Mouse (Mus musculus): ENCODE results near the gene Lin7b. TPM values are rescaled to one million over a fixed set of nuclear protein-coding genes. Genes with fewer than 3 reads are reported as not detected.
A peak's percentile ranks its signal among the peaks of the same experiment; 100 is the strongest.

Lin7b gene
- polyA plus RNA-seq, 1 experiment, result 0.90 TPM

DNA sequence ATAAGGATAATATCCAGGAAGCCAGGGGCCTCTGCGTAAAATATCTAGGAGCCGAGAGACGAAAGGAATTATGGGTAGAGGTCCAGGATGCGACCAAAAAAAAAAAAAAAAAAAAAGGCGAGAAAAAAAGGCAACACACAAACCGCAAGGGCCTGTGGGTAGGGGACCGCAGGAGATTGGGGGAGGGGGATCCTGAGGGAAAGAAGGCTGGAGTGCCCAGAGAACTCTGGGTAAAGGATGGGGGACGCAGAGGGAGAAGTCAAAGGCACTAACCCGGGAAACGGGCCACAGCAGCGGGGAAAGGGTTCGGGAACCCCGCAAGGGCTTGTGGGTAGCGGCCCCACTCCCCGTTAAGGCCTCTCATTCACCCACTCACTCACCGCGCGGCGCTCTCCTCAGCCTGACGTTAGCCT, 24.8 kb upstream of the Lin7b start:
- no peaks in the 10 kb centered on the region for H3K27me3 ChIP-seq (ENCODE audit: control insufficient read depth, insufficient read depth, low read length)
- WGBS, result under 1% methylated on average over 20 of the region's 20 CpGs
- peaks cover 9% of the 10 kb centered on the region; the same call in 1 of the 2 replicates for H3K4me1 ChIP-seq (ENCODE audit: control insufficient read depth, insufficient read depth, insufficient read length)
- peak overlapping the region; percentile 87 for H3K27ac ChIP-seq (ENCODE audit: insufficient read depth, low read length)
- peak overlapping the region; percentile 85 for H3K4me3 ChIP-seq (ENCODE audit: extremely low read depth, insufficient read depth, insufficient read length)
- H3K36me3 ChIP-seq (ENCODE audit: control insufficient read depth, insufficient read depth, low read length), result peaks cover 20% of the 10 kb centered on the region
- no peak for TF ChIP-seq CTCF (IDR thresholded peaks at IDR 0.05; ENCODE audit: extremely low read depth, insufficient read depth, insufficient read length, insufficient replicate concordance)
- no peak for TF ChIP-seq POLR2A (IDR thresholded peaks at IDR 0.05; ENCODE audit: low read depth, low read length)
- DNase-seq (ENCODE audit: low read depth in 1 of 2, low spot score in 2 of 2), result no peak

DNA sequence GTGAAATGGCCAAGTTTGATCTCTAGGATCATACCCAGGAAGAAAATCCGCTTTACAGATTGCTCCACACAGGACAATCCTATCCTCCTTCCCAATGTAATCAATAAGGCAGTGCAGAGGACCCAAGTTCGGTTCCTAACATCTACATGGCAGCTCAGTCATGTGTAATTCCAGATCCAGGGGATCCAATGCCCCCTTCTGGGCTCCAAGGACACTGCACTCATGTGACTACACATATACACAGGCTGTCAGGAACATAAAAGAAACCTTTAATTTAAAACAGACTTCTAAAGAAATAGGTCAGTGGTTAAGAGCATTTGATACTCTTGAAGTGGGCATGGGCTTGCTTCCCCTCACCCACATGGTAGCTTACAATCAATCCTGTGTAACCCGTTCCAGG, 15.7 kb upstream of the Lin7b start:
- no peak for DNase-seq (ENCODE audit: low read depth in 1 of 2, low spot score in 2 of 2)
- H3K4me1 ChIP-seq (ENCODE audit: control insufficient read depth, insufficient read depth, insufficient read length), result no peaks in the 10 kb centered on the region
- WGBS, result 97% methylated on average over 3 of the region's 3 CpGs
- H3K27ac ChIP-seq (ENCODE audit: insufficient read depth, low read length), result no peak overlapping the region
- TF ChIP-seq CTCF (IDR thresholded peaks at IDR 0.05; ENCODE audit: extremely low read depth, insufficient read depth, insufficient read length, insufficient replicate concordance), result no peak
- TF ChIP-seq POLR2A (IDR thresholded peaks at IDR 0.05; ENCODE audit: low read depth, low read length), result no peak
- H3K36me3 ChIP-seq (ENCODE audit: control insufficient read depth, insufficient read depth, low read length), result peaks cover 56% of the 10 kb centered on the region
- H3K27me3 ChIP-seq (ENCODE audit: control insufficient read depth, insufficient read depth, low read length), result no peaks in the 10 kb centered on the region
- H3K4me3 ChIP-seq (ENCODE audit: extremely low read depth, insufficient read depth, insufficient read length), result no peak overlapping the region

- no peak overlapping the region for H3K4me3 ChIP-seq (ENCODE audit: extremely low read depth, insufficient read depth, insufficient read length)
- H3K4me1 ChIP-seq (ENCODE audit: control insufficient read depth, insufficient read depth, insufficient read length), result no peaks in the 10 kb centered on the region
- no peak overlapping the region for H3K27ac ChIP-seq (ENCODE audit: insufficient read depth, low read length)
- WGBS, result 94% methylated on average over 1 of the region's 1 CpGs
- H3K36me3 ChIP-seq (ENCODE audit: control insufficient read depth, insufficient read depth, low read length), result peaks cover 36% of the 10 kb centered on the region
- TF ChIP-seq POLR2A (IDR thresholded peaks at IDR 0.05; ENCODE audit: low read depth, low read length) (no peak), CTCF (IDR thresholded peaks at IDR 0.05; ENCODE audit: extremely low read depth, insufficient read depth, insufficient read length, insufficient replicate concordance) (no peak)
- no peaks in the 10 kb centered on the region for H3K27me3 ChIP-seq (ENCODE audit: control insufficient read depth, insufficient read depth, low read length)
- DNase-seq (ENCODE audit: low read depth in 1 of 2, low spot score in 2 of 2), result no peak
Observed at GRCm38 (mm10) chr7:45376057-45376456, 5.7 kb upstream of the Lin7b start.

DNA sequence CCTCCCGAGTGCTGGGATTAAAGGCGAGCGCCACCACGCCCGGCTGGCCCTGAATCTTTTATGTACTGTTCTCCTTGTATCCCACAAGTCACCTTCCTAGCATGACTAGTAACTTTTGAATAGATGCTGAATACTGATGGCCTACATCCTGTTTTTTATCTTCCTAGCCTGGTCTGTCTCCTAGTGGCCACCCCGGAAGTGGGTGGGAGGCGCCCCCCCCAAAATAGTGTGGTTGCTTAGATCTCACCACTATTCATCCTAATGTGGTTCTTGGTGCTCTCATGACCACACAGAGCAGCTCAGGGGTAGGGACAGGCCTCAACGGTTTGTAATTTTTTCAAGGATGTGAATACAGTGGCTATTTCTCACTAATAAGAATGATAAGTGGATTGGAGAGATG, 4.2 kb upstream of the Lin7b start:
- no peak for TF ChIP-seq POLR2A (IDR thresholded peaks at IDR 0.05; ENCODE audit: low read depth, low read length)
- TF ChIP-seq CTCF (IDR thresholded peaks at IDR 0.05; ENCODE audit: extremely low read depth, insufficient read depth, insufficient read length, insufficient replicate concordance), result no peak
- H3K27ac ChIP-seq (ENCODE audit: insufficient read depth, low read length), result no peak overlapping the region
- H3K27me3 ChIP-seq (ENCODE audit: control insufficient read depth, insufficient read depth, low read length), result peaks cover 4% of the 10 kb centered on the region; the same call in 1 of the 2 replicates
- DNase-seq (ENCODE audit: low read depth in 1 of 2, low spot score in 2 of 2), result no peak
- H3K4me1 ChIP-seq (ENCODE audit: control insufficient read depth, insufficient read depth, insufficient read length), result peaks cover 4% of the 10 kb centered on the region
- H3K4me3 ChIP-seq (ENCODE audit: extremely low read depth, insufficient read depth, insufficient read length), result no peak overlapping the region
- WGBS, result 80% methylated on average over 8 of the region's 8 CpGs
- peaks cover 27% of the 10 kb centered on the region for H3K36me3 ChIP-seq (ENCODE audit: control insufficient read depth, insufficient read depth, low read length)

DNA sequence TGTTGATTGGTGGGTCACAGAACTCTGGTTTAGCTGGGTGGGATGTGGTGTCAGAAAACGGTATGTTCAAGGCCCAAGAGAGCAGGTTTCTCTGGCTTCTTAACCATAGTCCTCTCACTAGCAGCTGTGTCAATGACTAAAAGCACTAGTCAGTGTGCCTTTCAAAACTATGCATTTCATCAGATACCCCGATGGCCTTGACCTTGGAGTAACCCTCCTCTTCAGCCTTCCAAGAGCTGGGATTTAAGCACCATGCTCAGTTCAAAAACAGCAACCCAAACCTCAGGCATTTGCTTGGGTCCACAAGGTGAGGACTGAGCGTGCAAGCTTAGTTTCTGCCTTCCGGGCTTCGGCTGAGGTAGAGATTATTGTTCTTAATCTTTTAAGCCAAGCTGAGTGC, 2.0 kb upstream of the Lin7b start:
- TF ChIP-seq CTCF (IDR thresholded peaks at IDR 0.05; ENCODE audit: extremely low read depth, insufficient read depth, insufficient read length, insufficient replicate concordance) (no peak), POLR2A (IDR thresholded peaks at IDR 0.05; ENCODE audit: low read depth, low read length) (no peak)
- 86% methylated on average over 5 of the region's 5 CpGs for WGBS
- H3K4me3 ChIP-seq (ENCODE audit: extremely low read depth, insufficient read depth, insufficient read length), result no peak overlapping the region
- H3K27ac ChIP-seq (ENCODE audit: insufficient read depth, low read length), result no peak overlapping the region
- DNase-seq (ENCODE audit: low read depth in 1 of 2, low spot score in 2 of 2), result no peak
- peaks cover 9% of the 10 kb centered on the region for H3K4me1 ChIP-seq (ENCODE audit: control insufficient read depth, insufficient read depth, insufficient read length)
- peaks cover 21% of the 10 kb centered on the region for H3K36me3 ChIP-seq (ENCODE audit: control insufficient read depth, insufficient read depth, low read length)
- peaks cover 4% of the 10 kb centered on the region; the same call in 1 of the 2 replicates for H3K27me3 ChIP-seq (ENCODE audit: control insufficient read depth, insufficient read depth, low read length)

DNA sequence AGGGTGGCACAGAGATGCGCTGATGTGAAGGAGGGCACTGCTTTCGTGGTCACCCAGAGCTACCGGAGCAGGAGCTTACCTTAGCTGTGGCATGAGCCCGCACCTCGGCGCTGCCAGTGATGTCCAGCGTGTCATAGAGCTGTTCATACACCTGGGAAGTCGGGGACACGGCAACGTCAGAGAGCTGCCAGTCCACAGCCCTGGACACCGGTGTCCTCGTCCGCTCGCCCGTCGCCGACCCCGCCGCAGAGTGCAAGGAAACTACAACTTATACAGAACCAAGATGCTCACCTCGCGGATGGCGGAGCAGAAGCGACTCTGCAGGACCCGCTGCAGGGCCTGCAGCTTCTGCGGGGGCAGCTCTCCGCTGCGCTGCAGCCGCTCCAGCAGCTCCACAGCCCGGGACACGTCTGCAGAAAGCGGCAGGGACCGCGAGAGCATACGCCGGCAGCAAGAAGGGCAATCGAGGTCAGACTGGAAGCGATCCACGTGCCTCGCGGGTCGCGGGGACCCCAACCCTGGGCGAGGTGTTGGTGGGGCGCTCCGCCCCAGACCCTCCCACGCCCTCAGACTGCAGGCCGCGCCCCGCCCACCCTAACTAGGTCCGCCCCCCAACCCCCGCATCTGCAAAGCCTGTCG, 428 bp downstream of the Lin7b start:
- Histone ChIP-seq H3K36me3 (ENCODE audit: control insufficient read depth, insufficient read depth, low read length) (peaks cover 1% of the 10 kb centered on the region; the same call in 1 of the 2 replicates), H3K4me3 (ENCODE audit: extremely low read depth, insufficient read depth, insufficient read length) (peak overlapping the region; percentile 48), H3K4me1 (ENCODE audit: control insufficient read depth, insufficient read depth, insufficient read length) (peaks cover 13% of the 10 kb centered on the region), H3K27me3 (ENCODE audit: control insufficient read depth, insufficient read depth, low read length) (peaks cover 12% of the 10 kb centered on the region), H3K27ac (ENCODE audit: insufficient read depth, low read length) (no peak overlapping the region)
- no peak for TF ChIP-seq CTCF (IDR thresholded peaks at IDR 0.05; ENCODE audit: extremely low read depth, insufficient read depth, insufficient read length, insufficient replicate concordance)
- TF ChIP-seq POLR2A (IDR thresholded peaks at IDR 0.05; ENCODE audit: low read depth, low read length), result no peak
- WGBS, result 12% methylated on average over 44 of the region's 52 CpGs
- DNase-seq (ENCODE audit: low read depth in 1 of 2, low spot score in 2 of 2), result no peak

DNA sequence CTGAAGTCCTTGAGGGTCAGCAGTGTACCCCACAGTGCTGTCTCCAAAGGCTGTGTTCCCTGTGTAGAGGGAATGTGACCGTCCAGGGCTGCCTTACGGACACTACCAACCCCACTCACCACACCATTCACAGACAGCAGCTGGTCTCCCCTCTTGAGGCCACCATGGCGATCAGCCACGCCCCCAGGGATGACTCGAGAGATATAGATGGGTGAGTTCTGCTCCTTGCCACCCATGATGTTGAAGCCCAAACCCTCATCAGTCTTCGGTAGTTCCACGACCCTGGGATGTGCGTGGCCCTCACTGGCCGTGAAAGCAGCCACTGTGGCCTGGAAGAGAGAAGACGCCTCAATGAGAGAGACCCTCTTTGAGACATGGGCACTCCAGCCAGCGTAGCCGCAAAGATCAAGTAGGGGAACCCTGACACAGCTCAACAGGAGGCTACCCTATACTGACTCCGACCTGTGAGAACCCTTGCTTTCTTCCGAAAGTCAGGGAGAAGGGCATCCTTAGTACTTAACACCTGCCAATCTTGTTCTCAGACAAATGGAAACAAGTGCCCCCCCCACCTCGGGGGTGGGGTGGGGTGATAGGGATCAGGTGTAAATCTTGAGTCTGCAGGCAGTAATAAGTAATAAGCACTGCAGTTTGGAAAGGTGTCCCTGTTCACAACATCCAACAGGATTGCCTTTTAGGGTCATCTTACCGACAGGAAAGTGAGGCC, 1.2 kb downstream of the Lin7b start:
- Histone ChIP-seq H3K36me3 (ENCODE audit: control insufficient read depth, insufficient read depth, low read length) (peaks cover 1% of the 10 kb centered on the region; the same call in 1 of the 2 replicates), H3K4me1 (ENCODE audit: control insufficient read depth, insufficient read depth, insufficient read length) (peaks cover 13% of the 10 kb centered on the region), H3K27ac (ENCODE audit: insufficient read depth, low read length) (no peak overlapping the region), H3K4me3 (ENCODE audit: extremely low read depth, insufficient read depth, insufficient read length) (no peak overlapping the region), H3K27me3 (ENCODE audit: control insufficient read depth, insufficient read depth, low read length) (peaks cover 12% of the 10 kb centered on the region)
- TF ChIP-seq POLR2A (IDR thresholded peaks at IDR 0.05; ENCODE audit: low read depth, low read length), result no peak
- TF ChIP-seq CTCF (IDR thresholded peaks at IDR 0.05; ENCODE audit: extremely low read depth, insufficient read depth, insufficient read length, insufficient replicate concordance), result no peak
- WGBS, result 77% methylated on average over 16 of the region's 16 CpGs
- no peak for DNase-seq (ENCODE audit: low read depth in 1 of 2, low spot score in 2 of 2)
